Mouse (Mus musculus): ENCODE measurements around the gene Gal3st2.
"Not testable (repeated sequence)": the region's sequence is repeated elsewhere in the genome, so short reads cannot be mapped to it uniquely, and the experiment has no call there.

Gal3st2 gene

DNA sequence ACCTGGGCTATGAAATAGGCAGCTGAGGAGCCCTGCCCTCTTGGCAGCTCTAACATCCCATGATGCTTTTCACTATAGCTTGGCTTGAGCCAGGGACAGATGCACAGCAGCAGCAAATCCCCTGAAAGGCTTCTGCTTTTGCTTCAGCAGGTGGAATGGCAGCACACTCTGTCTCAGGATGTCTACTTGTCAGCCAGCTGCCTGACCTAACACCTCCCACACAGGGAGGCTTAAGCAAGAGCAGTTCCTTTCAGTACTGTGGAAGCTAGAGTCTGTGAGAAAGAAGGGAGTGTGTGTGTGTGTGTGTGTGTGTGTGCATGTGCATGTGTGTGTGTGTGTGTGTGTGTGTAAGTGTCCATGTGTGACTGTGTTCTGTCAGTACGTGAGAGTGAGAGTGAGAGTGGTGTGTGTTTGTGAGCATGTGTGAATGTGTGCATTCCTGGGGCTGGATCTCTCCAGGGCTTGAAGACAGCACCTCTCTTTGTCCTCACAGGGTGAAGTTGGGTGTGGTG lies 10.5 kb downstream of the Gal3st2 start:
- DNase-seq: not testable (repeated sequence)

DNA sequence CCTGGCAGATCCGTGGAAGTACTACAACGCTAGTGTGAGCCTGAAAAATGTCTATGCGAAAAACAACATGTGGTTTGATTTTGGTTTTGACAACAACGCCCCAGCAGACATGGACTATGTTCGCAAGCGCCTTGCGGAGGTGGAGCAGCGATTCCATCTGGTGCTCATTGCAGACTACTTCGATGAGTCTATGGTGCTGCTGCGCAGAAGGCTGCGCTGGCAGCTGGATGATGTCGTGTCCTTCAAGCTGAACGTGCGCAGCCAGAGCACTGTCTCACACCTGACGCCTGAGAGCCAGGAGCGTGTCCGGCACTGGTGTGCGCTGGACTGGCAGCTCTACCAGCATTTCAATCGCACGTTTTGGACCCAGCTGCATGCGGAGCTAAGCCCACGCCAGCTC lies 13.3 kb downstream of the Gal3st2 start:
- DNase-seq: not testable (repeated sequence)

DNA sequence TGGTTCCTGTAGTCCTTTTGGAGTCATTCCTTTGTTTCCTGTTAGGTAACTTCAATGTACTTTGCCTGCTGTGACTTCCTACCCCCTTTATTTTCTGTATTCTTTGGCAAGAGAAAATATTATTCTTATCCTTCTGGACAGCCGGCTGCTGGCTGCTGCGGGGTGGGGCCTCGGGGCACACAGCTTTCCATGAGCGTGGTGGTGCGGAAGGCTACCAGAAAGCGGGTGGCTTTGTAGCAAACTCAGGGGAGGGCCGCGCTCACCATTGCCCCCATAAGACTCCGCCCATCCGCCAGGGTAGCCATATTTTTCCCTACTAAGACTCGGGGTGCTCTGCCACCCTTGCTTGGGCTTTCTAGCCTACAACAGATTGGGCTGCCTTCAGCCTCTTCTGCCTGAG lies 20.7 kb downstream of the Gal3st2 start:
- not testable (repeated sequence) for DNase-seq

DNA sequence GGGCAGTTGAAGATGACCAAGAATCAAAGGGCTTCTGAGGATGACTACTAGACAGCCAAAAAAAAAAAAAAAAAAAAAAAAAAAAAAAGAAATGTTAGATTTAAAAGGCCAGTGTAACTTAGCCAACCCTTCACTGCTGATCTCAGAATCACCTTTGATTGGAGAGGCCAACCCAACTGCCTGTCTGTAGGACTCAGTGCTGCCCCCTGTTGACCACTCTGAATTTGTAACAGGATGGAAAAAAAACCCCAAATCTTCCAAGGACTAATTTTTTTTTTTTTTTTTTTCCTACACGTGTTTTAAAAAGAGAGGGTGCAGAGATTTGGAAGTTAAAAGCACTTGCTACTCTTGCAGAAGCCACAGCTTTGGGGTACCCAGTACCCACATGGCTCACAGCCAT lies 29.8 kb downstream of the Gal3st2 start:
- not testable (repeated sequence) for DNase-seq

DNA sequence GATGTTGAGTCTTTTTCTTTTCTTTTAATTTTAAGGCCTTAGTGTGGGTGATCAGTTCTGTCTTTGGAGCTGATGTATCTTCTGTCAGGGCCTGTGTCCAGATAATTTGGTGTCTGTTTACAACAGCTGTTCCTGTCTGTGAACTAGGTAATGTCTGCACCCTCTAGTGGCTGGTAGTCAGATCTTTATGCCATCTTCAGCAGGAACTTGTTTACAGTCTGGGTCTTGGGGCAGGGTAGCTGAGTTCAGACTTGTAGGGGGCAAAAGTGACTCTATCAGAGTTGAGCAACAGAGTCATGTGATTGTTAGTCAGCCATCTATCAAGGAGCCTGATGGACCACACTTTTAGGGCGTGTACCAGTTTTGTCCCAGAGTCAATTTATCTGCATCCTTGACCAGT lies 36.3 kb downstream of the Gal3st2 start:
- not testable (repeated sequence) for DNase-seq

DNA sequence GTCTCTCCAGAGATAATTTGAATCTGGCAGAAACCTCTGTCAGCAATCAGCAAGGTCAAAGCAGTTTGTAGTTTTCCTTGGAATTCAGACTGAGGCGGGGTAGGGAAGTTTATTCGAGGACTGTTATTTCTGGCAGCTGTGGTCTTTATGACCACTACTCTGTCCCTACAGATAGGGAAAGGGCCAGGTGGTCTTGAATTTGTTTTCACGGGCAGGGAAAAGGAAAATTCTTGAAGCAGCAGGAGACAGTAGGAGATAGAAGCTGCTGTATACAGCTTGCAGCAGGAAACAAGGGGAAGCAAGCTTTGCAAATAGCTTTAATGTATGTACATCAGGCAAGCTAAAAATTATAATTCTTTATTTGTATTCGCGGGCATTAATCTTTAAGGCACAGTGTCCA lies 40.2 kb downstream of the Gal3st2 start:
- not testable (repeated sequence) for DNase-seq

DNA sequence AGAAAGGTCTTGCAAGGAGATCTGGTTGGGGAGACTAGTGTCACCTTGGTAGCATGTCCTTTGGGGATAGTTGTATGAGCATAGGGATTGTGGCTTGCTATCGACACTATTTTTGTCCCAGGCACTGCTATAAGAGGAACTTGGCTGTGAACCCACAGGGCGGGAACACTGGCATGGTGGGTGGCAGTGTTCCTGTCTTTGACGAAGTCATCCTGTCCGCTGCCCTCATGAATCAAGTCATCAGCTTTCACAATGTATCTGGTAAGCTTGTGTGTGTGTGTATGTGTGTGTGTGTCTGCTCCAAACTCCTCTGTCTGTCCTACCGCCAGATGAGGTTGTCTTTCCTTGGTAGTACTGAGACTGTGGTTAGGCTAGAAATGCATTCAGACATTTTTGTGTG lies 45.6 kb downstream of the Gal3st2 start:
- DNase-seq: not testable (repeated sequence)

DNA sequence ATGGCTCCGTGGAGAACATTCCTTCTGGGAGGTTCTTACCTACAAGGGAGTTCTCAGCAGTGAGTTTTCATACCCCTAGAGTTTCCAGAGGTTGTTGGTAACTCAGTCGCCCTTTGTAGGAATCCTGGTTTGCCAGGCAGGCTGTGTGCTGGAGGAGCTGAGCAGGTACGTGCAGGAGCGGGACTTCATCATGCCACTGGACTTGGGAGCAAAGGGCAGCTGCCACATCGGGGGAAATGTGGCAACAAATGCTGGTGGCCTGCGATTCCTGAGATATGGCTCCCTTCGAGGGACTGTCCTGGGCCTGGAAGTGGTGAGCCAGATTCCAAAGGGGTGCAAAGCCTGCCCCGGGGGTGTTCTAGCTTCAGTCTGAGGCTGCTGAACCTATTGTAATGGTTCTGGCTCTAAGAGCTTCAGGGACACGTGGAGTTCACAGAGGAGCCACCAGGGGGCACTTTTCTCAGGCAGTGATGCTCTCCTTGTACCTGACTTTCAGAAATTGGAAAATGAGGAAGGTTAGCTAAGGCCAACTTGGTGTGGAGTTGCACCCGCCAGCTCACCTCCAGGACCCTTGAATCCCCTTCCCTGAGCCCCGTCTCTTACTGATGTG lies 48.0 kb downstream of the Gal3st2 start:
- not testable (repeated sequence) for DNase-seq

DNA sequence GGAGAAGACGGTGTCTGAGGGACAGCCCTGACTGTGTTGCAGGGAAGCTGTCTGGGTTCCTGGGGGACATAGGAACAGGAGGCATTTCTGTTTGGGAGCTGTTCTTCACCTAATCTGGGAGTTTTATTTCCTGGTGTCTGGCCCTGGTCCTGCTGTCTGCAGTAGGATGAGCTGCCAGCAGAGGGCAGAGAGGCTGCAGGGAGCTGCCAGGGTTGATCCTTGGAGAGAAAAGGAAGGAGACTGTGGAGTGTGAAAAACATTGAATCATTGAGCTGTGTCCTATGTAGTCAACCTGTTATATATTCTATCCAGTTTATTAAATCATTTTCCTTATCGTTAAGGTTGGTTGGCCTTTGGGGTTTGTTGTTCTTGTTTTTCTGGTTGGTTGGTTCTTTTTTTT lies 50.8 kb downstream of the Gal3st2 start:
- not testable (repeated sequence) for DNase-seq

DNA sequence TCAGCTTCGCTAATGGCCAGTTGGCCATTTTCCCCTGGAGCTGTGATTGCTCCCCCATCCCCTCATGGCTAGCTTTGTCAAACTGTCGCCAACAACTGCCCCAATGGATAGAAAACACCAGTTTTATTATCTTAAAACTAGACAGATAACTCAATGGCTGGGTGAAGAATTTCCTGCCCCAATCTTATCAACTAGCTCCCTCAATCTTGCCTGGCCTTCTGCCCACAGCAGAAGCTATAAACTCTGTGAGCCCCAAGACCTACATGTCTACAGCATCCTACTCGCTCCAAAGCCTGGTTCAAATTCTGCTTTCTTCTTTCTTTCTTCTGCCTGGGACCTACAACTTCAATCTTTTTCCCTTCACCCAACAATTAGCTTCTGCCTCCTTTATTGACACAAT lies 56.1 kb downstream of the Gal3st2 start:
- not testable (repeated sequence) for DNase-seq

DNA sequence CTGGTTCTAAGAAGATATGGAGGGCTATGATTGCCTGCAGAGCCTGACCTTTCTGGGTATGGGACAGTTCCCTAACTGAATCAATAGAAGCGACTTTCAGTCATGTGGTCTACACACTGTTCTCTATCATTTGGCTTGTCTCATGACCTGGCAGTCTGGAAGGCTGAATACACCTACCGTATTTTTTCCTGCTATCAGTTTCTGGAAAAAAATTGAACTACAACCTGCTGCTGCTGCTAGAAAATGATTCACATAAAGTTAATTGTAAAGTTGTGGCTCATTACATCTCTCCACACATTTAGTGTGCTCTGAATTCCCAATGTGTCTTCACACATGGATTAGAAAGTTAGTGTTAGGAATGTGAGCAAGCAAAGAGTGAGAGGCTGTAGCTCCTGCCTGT lies 56.9 kb downstream of the Gal3st2 start, which contains the start of gene Gal3st2b:
Gene Gal3st2b (plus strand): TSS at position 301 of the 400 bp plus-strand sequence.
- DNase-seq: not testable (repeated sequence)

DNA sequence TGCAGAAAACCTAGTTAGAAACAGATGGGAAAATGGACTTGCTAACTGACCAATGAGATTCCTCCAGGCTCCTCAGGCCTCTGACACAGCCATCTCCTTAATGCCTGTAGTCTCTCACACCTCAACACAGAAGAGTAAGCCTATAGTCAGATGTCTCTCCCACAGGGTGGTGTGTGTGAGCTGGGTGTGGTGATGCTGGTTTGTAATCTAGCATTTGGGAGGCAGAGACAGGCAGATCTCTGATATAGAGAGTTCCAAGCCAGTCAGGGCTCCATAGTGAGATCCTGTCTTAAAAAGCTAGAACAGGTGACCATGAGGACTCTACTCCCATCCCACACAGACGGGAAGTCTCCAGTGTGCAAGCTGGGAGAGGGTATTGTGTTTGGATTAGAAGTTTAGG lies 57.7 kb downstream of the Gal3st2 start:
- not testable (repeated sequence) for DNase-seq

DNA sequence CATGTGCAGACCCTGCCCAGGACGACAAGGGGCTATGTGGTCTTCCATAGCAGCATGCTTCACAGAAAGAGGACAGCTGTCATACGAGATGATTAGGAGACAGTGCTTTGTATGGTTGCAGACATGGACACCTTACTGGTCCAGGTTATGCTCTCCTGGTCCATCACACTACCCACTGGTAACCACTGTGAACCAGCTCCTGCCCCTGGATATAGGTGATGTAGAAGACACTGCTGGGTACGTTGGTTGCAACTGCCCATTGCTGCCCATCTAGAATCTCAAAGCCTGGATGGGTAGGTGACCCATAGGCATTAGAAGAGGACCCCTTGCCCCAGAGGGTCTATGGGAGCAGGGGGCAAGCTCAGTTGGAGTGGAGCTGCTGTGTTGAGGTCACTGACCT lies 58.2 kb downstream of the Gal3st2 start:
- DNase-seq: not testable (repeated sequence)

DNA sequence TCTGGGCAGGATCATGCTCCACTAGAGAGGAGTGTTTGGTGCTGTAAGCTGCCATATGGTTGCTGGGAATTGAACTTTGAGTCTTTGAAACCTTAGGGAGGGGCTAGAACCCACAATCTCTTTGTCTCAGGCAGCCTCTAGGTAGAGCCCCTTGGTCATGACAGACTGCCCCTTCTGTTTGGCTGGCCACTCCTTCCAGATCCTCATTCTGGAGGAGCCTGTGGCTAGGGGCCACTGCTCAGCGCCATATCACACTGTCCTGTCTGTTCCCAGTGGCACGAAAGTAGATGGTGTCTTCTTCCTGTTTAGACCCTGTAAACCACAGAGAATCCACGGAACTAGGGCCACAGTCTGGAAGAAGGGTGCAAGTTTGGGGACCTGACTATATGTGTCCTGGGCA lies 61.5 kb downstream of the Gal3st2 start:
- not testable (repeated sequence) for DNase-seq

DNA sequence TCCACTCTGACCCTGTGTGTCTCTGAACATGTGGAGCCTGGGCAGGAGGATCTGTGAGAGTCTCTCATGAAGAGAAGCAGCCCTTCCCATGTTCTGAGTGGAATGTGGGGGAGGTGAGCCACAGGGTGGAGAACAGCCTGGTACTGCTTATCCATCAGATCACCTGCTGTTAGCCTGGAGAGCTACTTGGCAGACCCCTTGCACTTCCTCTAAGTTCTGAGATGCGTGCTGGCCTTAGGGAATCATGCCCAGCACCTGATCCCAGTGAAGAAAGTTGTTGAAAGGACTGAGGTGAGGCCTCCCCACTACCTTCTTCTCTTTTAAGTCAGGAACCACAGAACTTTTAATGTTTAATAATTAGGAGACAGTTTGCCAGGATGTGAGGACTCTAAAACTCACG lies 62.0 kb downstream of the Gal3st2 start:
- DNase-seq: not testable (repeated sequence)
